Mouse (Mus musculus) gastrocnemius, postnatal 36 days (tissue): Measurements from ENCODE around the gene Sod3. TPM values are rescaled to one million over a fixed set of nuclear protein-coding genes. Genes with fewer than 3 reads are reported as not detected.

Experiments
- DNase-seq, 2 experiments: peaks; one replicate each; pipeline ENCODE4 v3.0.0; 2022
- intact Hi-C: fragments of 180-260 bp; cut with DNase I; formaldehyde crosslinking; loops from one replicate; pipeline ENCODE4 v1.15.1; 2025
- total RNA-seq, 2 experiments: library from RNA; stranded (reverse); gene quantifications; 2 replicates each; pipeline ENCODE4 v1.2.3; 2021

Gene Sod3
- total RNA-seq, 2 experiments from 2014 or later, result 4.8 to 5.5 TPM

DNA sequence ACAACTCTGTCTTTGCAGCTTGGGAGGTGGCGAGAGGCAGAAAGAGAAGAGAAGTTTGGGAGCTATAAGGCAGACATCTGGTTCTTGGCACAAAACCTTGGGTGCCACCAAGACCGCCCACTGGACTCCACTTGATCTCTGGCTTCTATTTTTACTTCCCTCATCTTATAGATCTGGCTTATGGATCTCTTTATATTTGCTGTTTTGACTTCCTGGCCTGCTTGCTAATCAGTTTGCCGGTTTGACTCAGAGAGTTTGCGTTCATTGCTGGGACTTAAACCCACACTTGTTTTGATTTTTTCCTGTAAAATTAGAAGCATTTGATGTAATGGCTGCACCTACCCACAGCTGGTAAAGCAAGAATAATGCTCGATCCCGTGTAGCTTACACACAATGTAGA is 7.3 kb downstream of the Sod3 start:
- DNase-seq, result no peak
- intact Hi-C loops, result no loop called here

- intact Hi-C loops, result no loop called here
- DNase-seq, result no peak
These were observed 12.3 kb downstream of the Sod3 start for GRCm38 (mm10) chr5:52375847-52376246.

DNA sequence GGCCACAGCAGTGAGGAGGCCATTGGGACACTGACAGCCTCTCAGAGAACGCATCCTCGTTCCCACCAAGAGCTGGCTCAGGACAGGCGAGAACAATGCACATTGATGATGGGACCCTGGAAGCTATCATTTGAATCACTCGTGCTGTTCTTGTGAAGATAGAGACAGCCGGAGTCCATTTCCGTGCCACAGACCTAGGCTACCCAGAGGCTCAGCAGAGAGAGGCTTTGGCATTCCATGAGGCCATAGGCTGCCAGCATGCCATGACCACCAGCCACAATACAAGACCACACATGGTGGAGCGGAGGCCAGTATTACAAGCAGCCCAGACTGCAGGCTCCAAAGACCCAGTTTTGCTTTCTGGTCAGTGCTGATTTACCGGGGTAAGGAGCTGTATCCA is 19.2 kb downstream of the Sod3 start:
- DNase-seq, result no peak
- intact Hi-C loops, result loop anchor here (10.0 kb wide), 1 partner anchor 528 kb away; no protein-coding TSS in a partner anchor

DNA sequence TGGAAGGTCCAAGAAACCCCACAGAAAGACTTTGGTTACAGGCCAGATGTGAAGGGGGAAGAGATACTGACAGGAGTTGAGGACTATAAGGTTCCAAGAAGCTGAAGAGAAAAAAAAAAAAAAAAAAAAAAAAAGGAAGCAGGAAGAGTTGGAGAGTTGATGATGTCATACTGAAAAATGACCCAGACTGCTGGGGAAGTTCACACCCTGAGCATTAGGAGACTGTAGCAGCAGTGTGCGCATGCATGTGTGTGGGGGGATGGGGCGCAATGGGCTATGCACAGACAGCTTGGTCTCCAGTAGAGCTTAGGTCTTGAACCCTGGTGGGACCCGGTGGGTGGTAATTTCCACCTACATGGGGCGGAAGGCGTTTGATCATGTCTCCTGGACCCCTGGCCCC is 20.2 kb downstream of the Sod3 start:
- no peak for DNase-seq
- intact Hi-C loops, result loop anchor here (10.0 kb wide), 1 partner anchor 529 kb away; no protein-coding TSS in a partner anchor

GRCm38 (mm10) chr5:52386016-52386415 is 22.4 kb downstream of the Sod3 start:
- intact Hi-C loops, result loop anchor here (10.0 kb wide), 1 partner anchor 531 kb away; no protein-coding TSS in a partner anchor
- no peak for DNase-seq

GRCm38 (mm10) chr5:52388092-52388749 is 24.6 kb downstream of the Sod3 start:
- intact Hi-C loops, result loop anchor here (10.0 kb wide), 1 partner anchor 533 kb away; no protein-coding TSS in a partner anchor

DNA sequence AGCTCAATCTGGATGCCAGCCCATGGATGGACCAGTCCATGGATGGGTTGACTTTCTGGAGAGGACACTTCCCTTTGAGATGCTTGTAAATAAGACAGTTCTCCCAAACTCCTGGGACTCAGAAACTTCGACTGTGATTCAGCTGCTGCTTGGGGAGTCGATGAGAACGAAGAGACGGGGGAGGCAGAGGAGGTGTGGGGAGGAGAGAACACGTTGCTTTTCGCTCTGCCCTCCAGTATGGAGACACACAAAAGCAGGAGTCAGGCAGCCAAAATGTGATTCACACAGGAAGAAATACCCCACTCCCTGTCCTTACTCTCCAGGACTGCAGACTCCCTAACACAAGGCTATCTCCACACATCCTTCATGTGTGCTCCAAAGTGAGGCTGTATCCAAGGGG is 26.8 kb downstream of the Sod3 start:
- DNase-seq, result no peak
- intact Hi-C loops, result no loop called here

More at GRCm38 (mm10) chr5:52388092-52388749, 24.6 kb downstream of the Sod3 start:
- no peak for DNase-seq

DNA sequence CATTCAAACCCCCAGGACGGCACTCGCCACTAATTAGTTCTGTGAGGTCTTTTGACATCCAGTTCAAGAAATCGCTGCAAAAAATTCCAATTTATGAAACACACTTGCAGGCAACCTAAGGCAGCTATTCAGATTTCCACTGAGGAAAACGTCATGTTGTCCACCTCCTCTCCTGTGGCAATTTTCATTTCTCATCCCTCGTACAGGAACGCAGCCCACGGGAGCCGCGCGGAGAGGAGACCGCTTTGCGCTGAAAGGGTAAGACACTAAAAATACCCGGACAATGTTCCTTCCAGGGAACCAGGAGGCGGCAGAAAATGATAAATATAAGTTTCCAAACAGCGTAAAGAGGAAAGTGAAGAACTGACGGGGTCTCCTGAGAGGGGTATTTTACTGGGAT is 27.9 kb downstream of the Sod3 start:
- DNase-seq, result no peak
- intact Hi-C loops, result no loop called here

- intact Hi-C loops, result no loop called here
- DNase-seq, result no peak
These were observed 30.2 kb downstream of the Sod3 start for GRCm38 (mm10) chr5:52393756-52394155.

DNA sequence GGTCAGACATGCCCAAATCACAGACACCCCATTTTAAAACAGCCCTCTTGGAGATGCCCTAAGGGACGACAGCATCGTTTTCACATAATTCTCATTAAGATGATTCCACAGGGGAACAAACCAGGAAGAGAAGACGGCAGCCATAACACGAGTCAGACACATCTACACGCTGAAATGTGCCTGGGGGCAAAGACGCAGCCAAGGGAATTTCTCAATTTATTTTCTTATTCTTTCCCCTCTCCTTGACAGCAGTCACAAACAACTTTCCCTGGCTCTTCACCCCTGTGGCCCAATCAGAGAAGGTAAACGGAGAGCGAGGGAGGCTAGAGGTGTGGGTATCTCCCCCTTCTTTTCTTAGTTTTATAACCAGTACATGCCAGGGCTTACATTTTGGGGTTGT is 40.8 kb downstream of the Sod3 start:
- intact Hi-C loops, result no loop called here
- no peak for DNase-seq

DNA sequence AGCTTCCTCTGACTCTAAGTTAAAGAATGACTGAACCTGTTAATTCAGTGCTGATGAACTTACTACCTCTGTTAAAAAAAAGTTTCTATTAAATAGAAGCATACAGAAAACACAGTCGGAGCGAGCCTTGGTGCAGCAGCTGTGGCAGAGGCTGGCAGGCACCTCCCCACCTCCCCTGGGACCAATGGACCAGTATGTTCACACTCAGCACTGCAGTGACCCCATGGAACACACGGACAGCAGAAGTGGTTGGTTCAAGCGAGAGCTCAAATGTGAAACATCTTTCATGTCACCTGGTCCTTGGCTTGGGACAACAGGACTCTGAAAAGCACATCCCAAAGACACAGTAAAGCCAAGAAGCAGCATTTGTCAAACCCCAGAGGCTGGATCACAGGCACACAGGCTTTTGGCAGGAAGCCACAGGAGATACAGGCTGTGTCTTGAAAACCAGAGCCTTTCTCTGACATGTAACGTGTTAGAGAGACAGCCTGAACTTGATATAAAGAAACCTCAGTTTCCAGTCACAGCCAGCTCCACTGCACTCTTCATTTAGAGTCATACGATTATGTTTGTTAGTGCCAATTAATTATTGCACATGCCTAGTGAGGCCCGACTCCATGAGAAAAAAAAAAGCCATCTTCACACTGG is 45.2 kb downstream of the Sod3 start:
- intact Hi-C loops, result no loop called here
- DNase-seq, result no peak

GRCm38 (mm10) chr5:52410197-52410596 is 46.6 kb downstream of the Sod3 start:
- intact Hi-C loops, result no loop called here
- DNase-seq, result no peak

DNA sequence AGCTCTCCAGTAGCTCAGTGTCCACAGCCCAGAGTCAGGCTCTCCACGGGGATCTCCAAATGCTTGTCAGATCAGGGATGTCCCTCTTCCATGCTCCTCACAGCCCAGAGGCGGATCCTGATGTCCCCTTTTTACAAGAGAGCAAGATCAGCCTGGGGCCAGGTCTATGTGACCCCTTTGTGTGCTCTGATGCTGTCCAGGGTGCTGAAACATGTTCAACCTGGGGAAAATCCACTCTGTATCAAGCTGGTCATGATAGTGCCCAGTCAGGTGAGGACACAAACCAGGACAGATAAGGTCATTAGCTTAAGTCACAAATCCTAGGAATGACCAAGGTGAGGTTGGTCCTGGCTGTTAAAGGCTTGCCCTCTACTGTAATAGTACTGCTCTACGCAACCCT is 48.0 kb downstream of the Sod3 start:
- intact Hi-C loops, result no loop called here
- no peak for DNase-seq

DNA sequence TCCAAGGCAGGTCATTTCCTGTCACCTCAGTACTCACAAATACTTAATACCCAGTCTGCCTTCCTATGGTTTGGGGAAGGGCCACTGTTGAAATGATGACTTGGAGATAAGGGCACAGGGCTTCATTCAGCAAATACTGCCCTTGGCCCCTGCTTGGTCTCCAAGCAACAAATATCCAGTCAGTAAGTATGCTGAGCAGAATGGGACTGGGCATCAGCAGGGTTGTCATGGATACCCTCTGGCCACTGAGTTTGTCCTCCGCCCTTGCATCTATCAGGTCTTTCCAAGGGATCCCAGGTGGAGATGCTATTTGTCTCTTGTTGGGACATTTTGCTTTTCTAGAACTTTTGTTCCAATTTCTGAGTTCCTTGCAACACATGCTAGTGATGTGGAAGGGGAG is 51.6 kb downstream of the Sod3 start:
- intact Hi-C loops, result no loop called here
- no peak for DNase-seq

DNA sequence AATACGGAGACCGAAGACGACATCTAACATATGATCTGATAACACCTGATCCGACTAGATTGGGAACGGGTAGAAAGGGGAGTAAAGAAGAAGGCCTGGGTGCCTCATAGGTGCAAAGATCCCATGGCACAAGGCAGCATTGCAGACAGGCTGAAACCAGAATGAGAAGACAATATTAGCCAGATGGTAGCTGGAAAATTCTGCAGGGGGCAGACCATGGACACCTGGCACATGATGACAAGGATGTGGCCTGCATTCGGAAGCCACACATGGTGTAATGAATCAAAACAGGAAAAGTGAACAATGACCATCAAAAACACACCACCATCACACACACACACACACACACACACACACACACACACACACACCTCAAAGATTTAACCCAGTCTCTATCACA is 52.3 kb downstream of the Sod3 start:
- intact Hi-C loops, result no loop called here
- no peak for DNase-seq

GRCm38 (mm10) chr5:52416485-52416884 is 52.9 kb downstream of the Sod3 start:
- no peak for DNase-seq
- intact Hi-C loops, result no loop called here

Other genes with a start within 250 kb of the Sod3 start
- 10 to 100 TPM; 34.3 to 36.0 TPM for gene Dhx15, start 173.3 kb upstream of the Sod3 start, total RNA-seq
- 1 to 10 TPM; 1.3 to 1.5 TPM for gene Ccdc149, start 107.7 kb downstream of the Sod3 start, total RNA-seq
- gene Lgi2, start 202.7 kb downstream of the Sod3 start, total RNA-seq, result 1 to 10 TPM; 1.3 to 1.9 TPM